Mouse (Mus musculus) embryonic fibroblast, embryonic 13.5 days (primary cell): ENCODE results near the gene Pde10a.

Experiments
- CTCF ChIP-seq: IDR thresholded peaks from 2 replicates; pipeline ENCODE4 v1.5.1; 2011; ENCODE audit warnings: mild to moderate bottlenecking, control low read depth, low read length, moderate library complexity, borderline replicate concordance; ENCODE audit not compliant: insufficient read depth
- POLR2A ChIP-seq: IDR thresholded peaks from 2 replicates; pipeline ENCODE4 v1.6.1; 2011; ENCODE audit warnings: low read depth, mild to moderate bottlenecking, control low read depth, low read length, moderate library complexity

- TF ChIP-seq POLR2A, result peak; percentile 49
- no peak for TF ChIP-seq CTCF
Observed at GRCm38 (mm10) chr17:8801083-8801854, 276.1 kb downstream of the Pde10a start.
